In genomic region chr7:31126211-31126751, GRCm38 (mm10) we compare ENCODE assay signal across 8 mouse cellular contexts. TPM values are rescaled to one million over a fixed set of nuclear protein-coding genes. Genes with fewer than 3 reads are reported as not detected.
DNase-seq lines count a peak whose midpoint lies in the region; ATAC-seq and TF ChIP-seq lines count a peak whose summit lies in the region.

No protein-coding gene starts in this region.

- no peak for TF ChIP-seq CTCF in kidney, adult 2 months (conservative IDR thresholded peaks at IDR 0.05; ENCODE audit: insufficient read depth, insufficient read length, low read depth, low read length)
- TF ChIP-seq CTCF in embryonic fibroblast, embryonic 13.5 days (IDR thresholded peaks at IDR 0.05; ENCODE audit: borderline replicate concordance, insufficient read depth, low read length), result no peak

- ATAC-seq in intestine, embryonic 14.5 days (replicated peaks; ENCODE audit: low FRiP score, low TSS enrichment, low read depth), result no peak; the same call in 1 of the 2 replicates

- H3K4me3 ChIP-seq in kidney, adult 2 months (ENCODE audit: insufficient read depth, low read depth, low read length), result peak overlapping the region; percentile 72
- H3K4me3 ChIP-seq in embryonic fibroblast, embryonic 13.5 days (ENCODE audit: insufficient read depth, low read length), result peak overlapping the region; percentile 53
- peak overlapping the region; percentile 53 for H3K4me3 ChIP-seq in intestine, embryonic 14.5 days (ENCODE audit: low read depth, low read length)

- no peaks in the 10 kb centered on the region for H3K27me3 ChIP-seq in kidney, adult 2 months (replicated peaks; ENCODE audit: control insufficient read depth, insufficient read depth, low read length)
- H3K27me3 ChIP-seq in intestine, embryonic 14.5 days (replicated peaks; ENCODE audit: control insufficient read depth, insufficient read depth, low read length), result peaks cover 36% of the 10 kb centered on the region

- H3K27ac ChIP-seq in kidney, adult 2 months (ENCODE audit: insufficient read depth, low read depth, low read length), result no peak overlapping the region
- peak overlapping the region; percentile 24 for H3K27ac ChIP-seq in embryonic fibroblast, embryonic 13.5 days (ENCODE audit: insufficient read depth, low read length)
- H3K27ac ChIP-seq in intestine, embryonic 14.5 days (ENCODE audit: low read depth), result no peak overlapping the region

- H3K9me3 ChIP-seq in intestine, embryonic 14.5 days (ENCODE audit: control insufficient read depth, low read length), result no peaks in the 10 kb centered on the region

- WGBS in kidney, adult 2 months, result under 1% methylated on average over 53 of the region's 53 CpGs
- WGBS in intestine, embryonic 14.5 days, result 1% methylated on average over 52 of the region's 53 CpGs

- H3K36me3 ChIP-seq in kidney, adult 2 months (ENCODE audit: control insufficient read depth, insufficient read depth, low read length), result no peaks in the 10 kb centered on the region
- peaks cover 27% of the 10 kb centered on the region for H3K36me3 ChIP-seq in intestine, embryonic 14.5 days (ENCODE audit: control insufficient read depth, insufficient read depth, low read length)

- no peak for TF ChIP-seq POLR2A in kidney, adult 2 months (IDR thresholded peaks at IDR 0.05; ENCODE audit: low read depth, low read length)
- no peak for TF ChIP-seq POLR2A in embryonic fibroblast, embryonic 13.5 days (IDR thresholded peaks at IDR 0.05; ENCODE audit: low read depth, low read length)

- peak overlapping the region; percentile 97 for H3K4me2 ChIP-seq in intestine, embryonic 14.5 days (ENCODE audit: low read length)

- DNase-seq in kidney, adult 2 months, result no peak
- no peak for DNase-seq in kidney, postnatal 36 days
- DNase-seq in NIH3T3 (ENCODE audit: low read depth), result peak; percentile 8
- DNase-seq in intestine, embryonic 14.5 days (ENCODE audit: low spot score), result no peak
- peak; percentile 43 for DNase-seq in neural tube, embryonic 10.5 days (ENCODE audit: extremely low spot score, low spot score)
- DNase-seq in spleen, adult 12 weeks (ENCODE audit: low spot score), result no peak
- no peak for DNase-seq in B cell, adult 2 months

- peak overlapping the region; percentile 46 for H3K9ac ChIP-seq in intestine, embryonic 14.5 days (ENCODE audit: low read length)

- H3K4me1 ChIP-seq in kidney, adult 2 months (ENCODE audit: control insufficient read depth, insufficient read depth, low read length), result no peaks in the 10 kb centered on the region; the same call in 1 of the 2 replicates
- peaks cover 7% of the 10 kb centered on the region; the same call in 1 of the 2 replicates for H3K4me1 ChIP-seq in embryonic fibroblast, embryonic 13.5 days (ENCODE audit: control insufficient read depth, insufficient read depth, low read length)
- H3K4me1 ChIP-seq in intestine, embryonic 14.5 days (replicated peaks; ENCODE audit: control insufficient read depth, insufficient read depth, low read length), result no peaks in the 10 kb centered on the region

RNA-seq across cellular contexts. Expression of gene Scn1b, which starts 0.5 kb away (rescaled TPM):
- 25.1 and 27.9 TPM in 2 replicates for polyA plus RNA-seq in kidney, adult 2 months (2012; rRNA removed)
- polyA plus RNA-seq in embryonic fibroblast, embryonic 13.5 days (2011; ENCODE audit: insufficient read length, low read depth, missing spikeins), result 40.8 and 57.9 TPM in 2 replicates
- 0.99 and 2.4 TPM in 2 replicates for polyA plus RNA-seq in intestine, embryonic 14.5 days (2014; fragmentation: Nextera tagmentation; extraction: Ambion mirVana)

RNA-seq across cellular contexts. Expression of gene Hpn, which starts 11.2 kb away (rescaled TPM):
- polyA plus RNA-seq in kidney, adult 2 months (2012; rRNA removed), result 626 and 739 TPM in 2 replicates
- 0.60 and 0.90 TPM in 2 replicates for polyA plus RNA-seq in embryonic fibroblast, embryonic 13.5 days (2011; ENCODE audit: insufficient read length, low read depth, missing spikeins)
- 23.5 and 29.0 TPM in 2 replicates for polyA plus RNA-seq in intestine, embryonic 14.5 days (2014; fragmentation: Nextera tagmentation; extraction: Ambion mirVana)

RNA-seq across cellular contexts. Expression of gene Gramd1a, which starts 29.4 kb away (rescaled TPM):
- 53.8 and 57.1 TPM in 2 replicates for polyA plus RNA-seq in kidney, adult 2 months (2012; rRNA removed)
- polyA plus RNA-seq in embryonic fibroblast, embryonic 13.5 days (2011; ENCODE audit: insufficient read length, low read depth, missing spikeins), result 44.3 and 53.9 TPM in 2 replicates
- polyA plus RNA-seq in intestine, embryonic 14.5 days (2014; fragmentation: Nextera tagmentation; extraction: Ambion mirVana), result 54.2 and 66.2 TPM in 2 replicates

RNA-seq across cellular contexts. Expression of gene Fxyd3, which starts 49.8 kb away (rescaled TPM):
- 4.8 and 5.1 TPM in 2 replicates for polyA plus RNA-seq in kidney, adult 2 months (2012; rRNA removed)
- polyA plus RNA-seq in embryonic fibroblast, embryonic 13.5 days (2011; ENCODE audit: insufficient read length, low read depth, missing spikeins), result not detected in 2 replicates
- 70.2 and 71.5 TPM in 2 replicates for polyA plus RNA-seq in intestine, embryonic 14.5 days (2014; fragmentation: Nextera tagmentation; extraction: Ambion mirVana)

Comparison
In these comparisons a context has a peak if more than half of its experiments do, and no peak if none do; other contexts are left out.
1. DNase-seq: peak in NIH3T3 (single experiment) and neural tube, embryonic 10.5 days (single experiment); none in kidney, adult 2 months (single experiment), kidney, postnatal 36 days (0 of 2), intestine, embryonic 14.5 days (single experiment), spleen, adult 12 weeks (single experiment) and B cell, adult 2 months (0 of 2).
2. RNA of gene Hpn, which starts 11.2 kb away (polyA plus RNA-seq): 626 to 739 TPM in kidney, adult 2 months; 23.5 to 29.0 TPM in intestine, embryonic 14.5 days and 0.60 to 0.90 TPM in embryonic fibroblast, embryonic 13.5 days; every median in the first group is over 10 times any median in the second.
3. Peak in every context shown above with its lines, with median percentiles within 50 percentile points of each other: H3K4me3 ChIP-seq.